Mouse (Mus musculus) G1E (cell line): Measurements from ENCODE around the gene Dnm1.

Source experiments
- CTCF ChIP-seq: IDR thresholded peaks from 2 replicates; pipeline ENCODE4 v1.5.1; 2012; ENCODE audit warnings: low read depth, low read length, inconsistent platforms, mixed read lengths
- GATA1 ChIP-seq: IDR thresholded peaks from 2 replicates; pipeline ENCODE4 v1.6.1; 2012; ENCODE audit warnings: borderline replicate concordance, low read length, inconsistent platforms, mixed read lengths
- TAL1 ChIP-seq: conservative IDR thresholded peaks from 2 replicates; pipeline ENCODE4 v1.6.1; 2012; ENCODE audit warnings: low read depth, low read length, inconsistent platforms, mixed read lengths

- TF ChIP-seq GATA1 = no peak
- no peak for TF ChIP-seq TAL1
- no peak for TF ChIP-seq CTCF
Observed at GRCm38 (mm10) chr2:32396695-32397094, 43.6 kb upstream of the Dnm1 start.
